Mouse (Mus musculus) lung, postnatal 0 days (tissue): ENCODE measurements around the gene Lrp11.

Source experiments
- CTCF ChIP-seq: IDR thresholded peaks from 2 replicates; pipeline ENCODE4 v1.5.1; 2016; ENCODE audit warnings: antibody characterized with exemption, mild to moderate bottlenecking
- EP300 ChIP-seq: IDR thresholded peaks from 2 replicates; pipeline ENCODE4 v1.6.1; 2016; ENCODE audit warnings: antibody characterized with exemption, mild to moderate bottlenecking, control low read depth

DNA sequence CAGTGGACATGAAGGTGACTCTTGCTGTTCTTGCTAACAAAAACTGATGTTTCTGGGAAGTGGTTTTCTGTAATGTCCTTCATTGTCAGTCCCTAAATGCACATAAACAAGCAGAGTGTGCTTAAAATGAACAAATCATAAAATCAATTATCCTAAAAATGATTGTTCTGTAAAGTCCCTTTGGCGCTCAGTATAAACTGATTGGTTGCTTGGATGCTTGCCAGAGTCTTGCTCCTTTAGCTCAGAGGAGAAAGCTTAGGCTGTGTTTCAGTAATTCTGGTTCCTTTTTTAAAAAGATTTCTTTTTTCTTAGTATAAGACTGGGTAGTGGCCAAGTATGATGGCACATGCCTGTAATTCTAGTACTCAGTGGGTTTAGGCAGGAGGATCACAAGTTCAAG, 6.7 kb downstream of the Lrp11 start:
- TF ChIP-seq CTCF = no peak
- TF ChIP-seq EP300 = no peak
